Mouse (Mus musculus): Measurements from ENCODE around the gene Ubl5.

GRCm38 (mm10) chr9:20651602-20652259 lies 9.1 kb downstream of the Ubl5 start, which contains the start of gene Pin1:
- TF ChIP-seq FLI1 (IDR thresholded peaks at IDR 0.05; ENCODE audit: low read length) (no peak), GATA1 (IDR thresholded peaks at IDR 0.05; ENCODE audit: borderline replicate concordance, low read length) (no peak)

All from megakaryocyte, embryonic 14.5 days (primary cell).